Mouse (Mus musculus) induced T-regulatory cell, adult 2 months (primary cell): Measurements from ENCODE around the gene Hcfc2.

Experiments
- DNase-seq: peaks from one replicate; pipeline ENCODE4 v3.0.0-alpha.2; 2012; ENCODE audit warnings: low read depth

Gene Hcfc2

DNA sequence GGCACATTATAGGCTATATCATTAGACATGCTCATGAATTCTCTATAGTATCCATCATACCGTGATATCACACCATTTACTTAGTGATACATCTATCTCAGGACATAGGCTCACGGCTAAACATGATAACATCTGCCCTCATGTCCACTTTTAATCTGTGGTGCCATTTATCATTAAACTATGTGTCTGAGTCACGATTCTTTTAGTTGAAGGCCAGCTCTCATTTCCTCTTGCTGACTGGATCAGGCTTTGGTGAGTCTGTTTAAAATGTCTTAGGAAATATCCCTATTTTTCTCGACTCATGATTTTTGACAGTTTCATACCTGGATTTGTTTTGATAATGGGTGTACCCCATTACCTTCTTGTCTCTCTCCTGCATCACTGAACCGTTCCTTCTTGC, at the start of gene Hcfc2:
Gene Hcfc2 (plus strand): TSS at position 205 of the 400 bp plus-strand sequence.
- DNase-seq: no peak

DNA sequence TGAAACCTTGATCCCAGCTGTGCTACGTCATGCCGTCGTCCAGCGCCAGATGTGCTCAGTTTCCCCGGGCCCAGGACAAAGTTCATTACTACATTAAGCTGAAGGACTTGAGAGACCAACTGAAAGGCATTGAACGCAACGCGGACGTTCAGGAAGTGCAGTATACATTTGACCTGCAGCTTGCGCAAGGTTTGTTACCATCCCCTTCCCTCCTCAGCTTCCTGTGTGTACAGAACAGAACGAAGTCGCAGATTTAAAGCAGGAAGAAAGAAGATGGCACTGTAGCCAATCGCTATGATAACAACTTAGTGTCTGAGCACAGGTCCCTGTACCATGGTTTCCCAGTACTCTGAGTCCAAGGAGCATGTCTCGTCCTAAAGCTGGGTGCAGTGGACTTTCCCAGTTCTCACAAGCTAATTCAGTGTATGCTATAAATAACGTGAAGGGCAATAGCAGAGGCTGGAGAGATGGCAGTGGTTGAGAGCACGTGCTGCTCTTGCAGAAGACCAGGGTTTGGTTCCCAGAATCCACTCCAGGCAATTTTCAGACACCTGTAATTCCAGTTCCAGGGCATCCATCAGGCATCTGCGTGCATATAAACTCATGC, 48.7 kb upstream of the Hcfc2 start:
- DNase-seq: no peak

DNA sequence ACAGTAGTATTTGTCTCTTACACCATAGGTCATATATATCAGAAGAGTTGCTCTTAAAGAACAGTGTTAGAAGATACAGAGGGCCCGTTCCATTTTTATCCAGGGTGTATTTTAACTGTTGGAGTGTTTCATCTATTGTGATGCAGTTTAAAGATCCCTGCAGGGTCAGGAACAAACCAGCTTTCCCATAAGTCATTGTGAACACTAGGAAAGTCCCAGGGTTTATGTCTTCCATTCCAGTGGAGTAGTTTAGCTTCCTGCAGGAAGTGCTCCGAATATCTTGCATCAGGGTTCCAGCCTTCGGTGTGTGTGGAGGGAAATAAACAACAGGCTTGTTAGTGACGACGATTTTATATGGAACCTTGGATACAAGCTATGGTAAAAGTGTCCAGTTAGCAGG, 44.7 kb upstream of the Hcfc2 start:
- no peak for DNase-seq

- no peak for DNase-seq
Observed at GRCm38 (mm10) chr10:82652625-82653024, 43.3 kb upstream of the Hcfc2 start.

DNA sequence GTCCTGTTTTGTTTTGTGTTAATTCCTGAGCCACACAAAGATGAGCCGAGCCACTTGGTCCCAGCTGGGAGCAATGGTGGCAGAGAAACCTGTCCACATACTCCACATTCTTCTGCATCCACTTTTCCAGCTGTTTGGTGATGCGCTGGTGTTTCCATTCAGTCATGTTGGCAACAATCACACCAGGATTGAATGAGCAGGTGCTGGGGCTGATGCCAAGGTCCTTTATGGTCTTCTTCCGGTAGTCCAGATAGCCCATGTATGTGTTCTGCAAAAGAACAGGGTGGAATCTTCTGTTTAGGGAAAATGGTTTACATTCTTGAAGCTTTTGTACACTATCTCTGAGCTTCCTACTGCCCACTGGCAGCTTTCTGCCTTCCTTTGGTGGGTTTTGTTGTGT, 41.4 kb upstream of the Hcfc2 start:
- DNase-seq: no peak

- no peak for DNase-seq
Observed at GRCm38 (mm10) chr10:82661820-82662219, 34.1 kb upstream of the Hcfc2 start.

GRCm38 (mm10) chr10:82662267-82662990, 33.5 kb upstream of the Hcfc2 start:
- peak; percentile 15 for DNase-seq

DNA sequence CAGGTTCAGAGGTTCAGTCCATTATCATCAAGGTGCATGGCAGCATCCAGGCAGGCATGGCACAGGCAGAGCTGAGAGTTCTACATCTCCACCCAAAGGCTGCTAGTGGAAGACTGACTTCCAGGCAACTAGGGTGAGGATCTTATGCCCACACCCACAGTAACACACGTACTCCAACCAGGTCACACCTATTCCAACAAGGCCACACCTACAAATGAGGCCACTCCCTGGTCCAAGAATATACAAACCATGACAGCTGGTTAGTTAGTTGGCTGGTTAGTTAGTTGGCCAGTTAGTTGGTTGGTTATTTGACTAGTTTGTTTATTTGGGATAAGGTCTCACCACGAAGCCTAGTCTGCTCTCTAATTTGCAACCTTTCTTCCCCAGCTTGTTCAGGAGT, 32.7 kb upstream of the Hcfc2 start:
- no peak for DNase-seq

DNA sequence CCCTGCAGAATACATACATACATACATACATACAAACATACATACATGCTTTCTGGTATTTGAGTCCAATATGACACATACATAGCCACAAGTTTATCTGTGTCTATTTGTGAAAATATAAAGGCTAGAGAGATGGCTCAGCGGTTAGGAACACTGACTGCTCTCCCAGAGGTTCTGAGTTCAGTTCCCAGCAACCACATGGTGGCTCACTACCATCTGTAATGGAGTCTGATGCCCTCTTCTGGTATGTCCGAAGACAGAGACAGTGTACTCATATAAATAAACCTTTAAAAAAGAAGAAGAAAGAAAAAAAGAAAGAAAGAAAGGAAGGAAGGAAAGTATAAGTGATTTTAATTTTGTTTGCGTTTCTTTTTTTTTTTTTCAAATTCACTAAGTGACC, 30.0 kb upstream of the Hcfc2 start:
- DNase-seq: no peak

GRCm38 (mm10) chr10:82666436-82667234, 29.3 kb upstream of the Hcfc2 start:
- peak; percentile 83 for DNase-seq

GRCm38 (mm10) chr10:82670205-82670604, 25.8 kb upstream of the Hcfc2 start:
- no peak for DNase-seq

GRCm38 (mm10) chr10:82676949-82677348, 19.0 kb upstream of the Hcfc2 start:
- DNase-seq: no peak

DNA sequence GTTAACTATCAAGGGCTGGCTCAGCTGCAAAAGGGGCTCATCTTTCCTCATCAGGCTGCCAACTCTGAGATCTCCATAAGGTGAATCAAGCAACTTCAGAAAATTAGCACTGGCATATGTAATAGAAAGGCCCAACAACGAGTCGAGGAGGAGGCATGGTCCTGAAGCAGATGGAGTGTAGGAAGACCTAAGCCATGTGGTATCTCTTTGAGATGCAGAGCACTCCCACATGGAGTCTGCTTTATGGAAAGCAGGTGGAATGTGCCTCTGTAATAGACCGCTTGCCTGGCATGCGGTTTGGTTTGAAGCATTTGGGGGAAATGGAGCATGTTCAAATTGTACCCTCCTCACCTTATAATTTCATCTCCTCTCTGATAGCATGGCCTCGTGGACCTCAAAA, 15.2 kb upstream of the Hcfc2 start:
- DNase-seq: no peak

GRCm38 (mm10) chr10:82681639-82682038, 14.3 kb upstream of the Hcfc2 start:
- DNase-seq: no peak

GRCm38 (mm10) chr10:82685440-82685839, 10.5 kb upstream of the Hcfc2 start:
- no peak for DNase-seq

GRCm38 (mm10) chr10:82689681-82690211, 6.2 kb upstream of the Hcfc2 start:
- no peak for DNase-seq

GRCm38 (mm10) chr10:82690494-82690893, 5.5 kb upstream of the Hcfc2 start, which contains the start of gene Glt8d2:
Glt8d2 (minus strand) TSS chr10:82690650.
- no peak for DNase-seq

DNA sequence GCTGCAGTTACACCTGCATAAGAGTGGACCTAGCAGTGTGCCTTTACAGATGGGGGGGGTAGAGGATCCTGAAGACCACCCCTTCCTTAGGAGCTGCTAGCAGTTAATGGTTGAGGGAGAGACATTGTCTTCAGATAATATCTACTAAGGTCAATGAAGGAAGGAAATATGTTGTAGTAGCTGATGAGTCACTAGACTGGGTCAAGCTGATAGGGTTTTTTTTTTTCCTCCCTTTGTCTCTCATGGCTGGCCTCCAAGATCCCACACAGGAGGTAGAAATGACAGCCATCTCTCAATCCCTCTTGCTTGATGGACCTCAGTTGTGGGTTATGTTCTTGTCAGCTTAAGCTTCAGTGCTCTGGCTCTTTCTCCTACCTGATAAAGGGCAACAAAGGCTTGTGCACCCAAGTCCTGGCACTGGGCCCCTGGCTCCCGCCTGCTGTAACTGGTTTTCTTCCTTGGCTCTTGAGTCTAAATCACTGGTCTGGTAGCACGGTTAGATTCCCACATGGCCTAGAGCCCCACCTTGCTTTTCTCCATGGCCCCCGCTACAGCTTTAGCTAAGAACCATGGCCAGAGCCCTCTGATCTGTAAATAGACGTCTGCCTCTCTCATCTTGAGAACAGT, 606 bp downstream of the Hcfc2 start:
- no peak for DNase-seq

DNA sequence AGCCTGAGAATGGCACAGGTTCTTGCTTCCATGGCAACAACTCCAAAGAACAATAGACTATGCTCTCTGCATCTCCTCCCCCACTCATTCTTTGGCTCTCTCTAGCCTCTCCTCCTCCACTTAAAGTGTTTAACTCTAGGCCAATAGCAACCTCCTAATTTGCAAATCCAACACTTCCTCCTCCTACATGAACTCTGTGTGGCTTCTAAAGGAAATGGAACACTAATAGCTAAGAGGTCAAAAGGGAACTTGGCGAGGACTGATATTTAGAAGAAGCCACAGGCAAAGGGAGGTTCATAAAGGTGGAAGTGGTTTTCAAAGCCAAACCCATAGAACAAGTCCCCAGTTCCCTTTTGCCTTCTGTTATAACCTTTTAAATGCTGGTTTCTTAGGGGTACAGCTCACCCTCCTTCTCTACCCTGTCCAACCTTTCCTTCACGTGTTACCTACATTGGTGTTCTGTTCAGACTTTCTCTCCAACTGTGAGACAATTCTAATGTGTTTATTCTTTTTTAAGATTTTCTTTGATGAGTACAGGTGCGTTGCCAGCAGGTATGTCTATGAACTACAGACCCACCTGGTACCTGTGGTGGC, 1.4 kb downstream of the Hcfc2 start:
- peak; percentile 67 for DNase-seq

DNA sequence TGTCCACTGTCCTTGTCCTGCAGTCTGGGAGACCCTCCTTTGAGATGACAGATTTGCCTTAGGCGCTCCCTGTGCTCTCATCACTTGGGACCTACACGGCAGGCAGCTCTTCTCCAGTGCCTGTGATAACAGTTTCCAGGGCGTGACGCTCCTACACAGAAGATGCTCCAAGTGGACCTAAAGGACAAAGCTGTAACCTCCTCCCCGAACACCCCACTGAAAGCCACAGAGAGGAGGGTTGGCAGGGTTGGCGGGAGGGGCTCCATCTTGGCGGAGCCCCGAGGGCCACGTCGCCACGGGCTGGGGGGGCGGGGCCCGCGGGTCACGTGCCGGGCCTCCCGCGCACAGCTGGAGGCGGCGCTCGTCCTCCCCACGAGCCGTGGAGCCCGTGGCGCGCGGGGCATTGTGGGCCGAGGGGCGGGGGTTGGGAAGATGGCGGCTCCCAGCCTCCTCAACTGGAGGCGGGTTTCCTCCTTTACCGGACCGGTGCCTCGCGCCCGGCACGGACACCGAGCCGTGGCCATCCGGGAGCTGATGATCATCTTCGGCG, 2.8 kb downstream of the Hcfc2 start:
- peak; percentile 93 for DNase-seq

DNA sequence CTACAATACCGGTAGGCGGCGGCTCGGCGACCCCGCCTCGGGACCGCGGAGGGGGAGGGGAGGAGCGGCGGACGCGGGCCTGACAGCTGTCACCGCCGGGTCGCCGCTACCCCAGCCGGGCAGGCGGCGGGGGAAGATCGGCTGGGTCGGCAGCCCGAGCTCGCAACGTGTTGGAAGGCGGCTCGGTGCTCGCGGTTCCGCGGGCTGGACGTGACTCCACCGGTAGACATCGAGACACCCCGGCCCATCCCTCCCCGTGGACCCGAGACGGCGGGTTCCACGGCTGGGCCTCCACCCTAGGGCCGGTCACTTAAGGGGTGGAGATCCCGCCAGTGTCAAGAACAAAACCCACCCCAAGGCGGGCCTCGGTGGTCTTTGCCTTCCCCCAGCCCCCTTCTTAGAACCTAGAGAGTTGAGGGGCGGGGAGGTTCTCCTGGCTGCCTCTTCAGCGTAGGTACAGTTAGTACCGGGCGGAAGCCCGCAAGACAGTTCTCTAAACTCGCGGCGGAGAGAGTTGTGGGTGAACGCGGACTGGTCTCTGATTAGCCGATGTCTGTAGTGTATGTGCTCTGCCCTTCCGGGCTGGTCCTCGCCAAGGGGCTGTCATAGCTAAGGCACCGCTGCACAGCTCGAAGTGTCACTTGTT, 3.5 kb downstream of the Hcfc2 start:
- DNase-seq: peak; percentile 72
